Mouse (Mus musculus): Measurements from ENCODE around the gene Ankrd13b. TPM values are rescaled to one million over a fixed set of nuclear protein-coding genes. Genes with fewer than 3 reads are reported as not detected.

The Ankrd13b gene
- 1 to 10 TPM; 1.3 to 1.5 TPM for total RNA-seq (2023)

DNA sequence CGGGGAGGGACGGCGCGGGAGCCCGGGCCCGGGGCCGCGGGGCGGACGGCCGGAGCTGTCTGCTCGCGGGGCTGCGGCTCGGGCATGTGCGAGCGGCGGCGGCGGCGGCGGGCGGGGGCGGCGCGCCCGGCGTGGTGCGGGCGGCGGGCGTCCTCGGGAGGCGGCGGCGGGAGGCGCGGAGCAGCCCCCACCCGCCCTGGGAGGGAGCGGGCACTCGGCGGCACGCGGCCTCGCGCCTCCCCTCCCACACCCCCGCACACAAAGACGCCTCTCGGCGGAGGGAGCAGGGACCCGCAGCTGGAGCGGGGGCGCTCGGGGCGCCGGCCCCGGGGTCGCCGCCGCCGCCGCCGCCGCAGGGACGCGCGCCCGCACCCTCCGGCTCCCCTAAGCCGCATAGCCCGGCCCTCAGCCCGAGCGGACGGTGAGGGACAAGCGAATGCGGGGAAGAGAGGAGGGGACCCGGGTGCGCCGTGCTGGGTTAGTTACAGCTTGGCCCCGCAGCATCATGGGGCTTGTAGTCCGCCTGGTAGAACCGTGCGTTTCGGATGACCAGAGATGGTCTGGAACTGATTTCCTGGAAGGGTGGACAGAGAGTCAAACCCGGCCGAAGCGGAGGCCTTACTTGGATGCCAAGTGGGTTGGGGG, at the start of gene Ankrd13b:
Gene Ankrd13b (minus strand): TSS at position 88 of the 645 bp plus-strand sequence.

DNA sequence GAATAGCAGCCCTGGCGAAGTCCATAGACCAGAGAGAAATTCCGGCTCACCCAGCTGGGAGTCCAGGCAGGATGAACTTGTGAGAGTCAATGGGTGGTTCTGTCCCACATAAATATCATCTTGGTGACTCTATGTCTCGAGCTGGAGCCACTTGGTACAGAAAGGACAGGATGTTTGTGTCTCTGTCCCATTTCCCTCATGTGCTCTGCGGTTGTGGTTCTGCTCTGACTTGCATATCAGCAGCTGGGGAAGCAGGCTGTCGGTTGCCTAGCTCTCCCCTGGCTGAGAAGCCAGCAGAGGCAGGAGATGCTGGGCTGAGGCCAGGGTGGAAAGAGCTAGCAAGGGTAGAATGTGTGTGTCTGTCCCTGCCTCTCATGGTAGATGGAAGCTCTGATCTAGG, 29.6 kb upstream of the Ankrd13b start, which contains the start of gene Gm10392:
Gene Gm10392 (minus strand): TSS at position 156 of the 400 bp plus-strand sequence.

DNA sequence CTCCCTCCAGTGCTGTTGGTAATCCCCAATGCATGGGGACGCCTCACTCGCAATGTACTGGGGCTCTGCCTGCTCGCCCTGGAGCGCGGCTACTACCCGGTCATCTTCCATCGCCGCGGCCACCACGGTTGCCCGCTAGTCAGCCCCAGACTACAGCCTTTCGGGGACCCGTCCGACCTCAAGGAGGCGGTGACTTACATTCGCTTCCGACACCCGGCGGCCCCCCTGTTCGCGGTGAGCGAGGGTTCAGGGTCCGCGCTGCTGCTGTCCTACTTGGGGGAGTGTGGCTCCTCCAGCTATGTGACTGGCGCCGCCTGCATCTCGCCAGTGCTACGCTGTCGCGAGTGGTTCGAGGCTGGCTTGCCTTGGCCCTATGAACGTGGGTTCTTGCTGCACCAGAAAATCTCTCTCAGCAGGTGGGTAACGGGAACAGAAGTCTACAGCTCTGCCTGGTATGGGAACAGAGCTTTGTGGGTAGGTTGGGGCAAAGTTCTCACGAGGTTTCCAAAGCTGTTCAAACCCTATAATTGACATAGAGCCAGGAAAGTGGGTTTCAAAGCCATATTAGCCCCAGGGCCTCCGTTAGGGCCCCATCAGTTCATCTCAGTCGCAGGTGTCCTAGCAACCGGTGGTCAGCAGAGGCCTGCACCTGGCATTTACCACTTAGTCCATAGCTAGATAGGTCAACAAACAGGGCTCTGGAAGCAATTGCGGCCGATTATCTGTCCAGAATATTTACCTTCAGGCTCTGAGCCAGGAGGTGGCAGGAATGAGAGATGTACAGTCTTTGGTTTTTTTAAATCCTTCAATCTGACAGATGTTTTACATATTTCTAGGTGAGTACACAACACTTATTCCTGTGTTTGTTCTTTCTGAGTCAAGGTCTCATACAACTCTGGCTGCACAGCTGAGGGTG, 26.4 kb upstream of the Ankrd13b start, which contains the start of gene Trp53i13:
Gene Trp53i13 (minus strand): TSS at position 344 of the 916 bp plus-strand sequence.

DNA sequence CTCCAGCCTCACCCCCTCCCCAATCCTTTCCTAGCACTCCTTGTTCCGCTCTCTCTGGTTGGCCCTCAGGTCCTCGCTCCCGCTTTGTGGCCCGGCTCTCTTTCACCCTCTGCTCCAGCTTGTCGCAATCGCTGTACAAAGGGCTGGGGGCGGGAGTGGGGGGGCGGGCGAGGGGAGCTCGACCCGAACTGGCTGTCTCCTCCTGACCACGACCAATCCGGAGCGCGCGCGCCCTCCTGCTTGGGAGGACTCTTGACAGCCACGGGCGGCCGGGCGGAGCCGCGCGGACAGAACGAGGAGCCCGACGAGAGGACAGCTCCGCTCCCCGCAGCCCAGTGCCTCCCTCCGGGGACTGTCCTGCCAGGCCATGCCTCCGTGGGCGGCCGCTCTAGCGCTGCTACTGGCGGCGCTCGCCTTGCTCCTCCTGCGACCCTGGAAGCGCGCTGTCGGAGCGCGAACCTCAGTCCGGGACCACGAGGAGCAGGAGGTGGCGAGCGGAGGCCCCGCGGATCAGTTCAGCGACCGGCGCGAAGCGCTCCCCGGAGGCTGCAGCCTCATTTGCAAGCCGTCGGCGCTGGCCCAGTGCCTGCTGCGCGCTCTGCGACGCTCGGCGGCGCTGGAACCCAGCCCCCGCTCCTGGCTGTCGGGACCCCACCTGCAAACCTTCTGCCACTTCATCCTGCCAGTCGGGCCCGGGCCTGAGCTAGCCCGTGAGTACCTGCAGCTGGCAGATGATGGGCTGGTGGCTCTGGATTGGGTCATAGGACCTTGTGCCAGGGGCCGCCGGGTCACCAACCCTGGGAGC, 25.6 kb upstream of the Ankrd13b start, which contains the start of gene Abhd15:
Gene Abhd15 (plus strand): TSS at position 290 of the 805 bp plus-strand sequence.

GRCm38 (mm10) chr11:77493512-77494343, 4.2 kb upstream of the Ankrd13b start, which contains the start of gene Git1:
Gene Git1 (plus strand): TSS chr11:77493562.

GRCm38 (mm10) chr11:77462283-77463100, 27.0 kb downstream of the Ankrd13b start, which contains the start of gene Coro6:
Gene Coro6 (plus strand): TSS chr11:77462411.

Other genes starting within 250 kb of the Ankrd13b start
- gene Coro6, start 27.3 kb downstream of the Ankrd13b start, total RNA-seq (2023) = under 1 TPM; 0.26 to 0.71 TPM
- 10 to 100 TPM; 43.7 to 53.0 TPM for gene Git1, start 3.9 kb upstream of the Ankrd13b start, total RNA-seq (2023)
- gene Abhd15, start 25.4 kb upstream of the Ankrd13b start, total RNA-seq (2023) = under 1 TPM; 0.46 to 0.47 TPM
- 1 to 10 TPM; 7.0 to 8.0 TPM for gene Trp53i13, start 26.3 kb upstream of the Ankrd13b start, total RNA-seq (2023)
- under 1 TPM in 1 of 2 experiments, not detected in 1; 0.33 TPM for gene Gm10392, start 29.5 kb upstream of the Ankrd13b start, total RNA-seq (2023)
- 10 to 100 TPM; 49.6 to 51.7 TPM for gene Taok1, start 118.1 kb upstream of the Ankrd13b start, total RNA-seq (2023)
- 100 to 1,000 TPM; 116 to 119 TPM for gene Nufip2, start 196.5 kb upstream of the Ankrd13b start, total RNA-seq (2023)
- gene Cryba1, start 235.6 kb upstream of the Ankrd13b start, total RNA-seq (2023) = not detected